ENCODE assay signal across 22 mouse cellular contexts in the genomic region with DNA sequence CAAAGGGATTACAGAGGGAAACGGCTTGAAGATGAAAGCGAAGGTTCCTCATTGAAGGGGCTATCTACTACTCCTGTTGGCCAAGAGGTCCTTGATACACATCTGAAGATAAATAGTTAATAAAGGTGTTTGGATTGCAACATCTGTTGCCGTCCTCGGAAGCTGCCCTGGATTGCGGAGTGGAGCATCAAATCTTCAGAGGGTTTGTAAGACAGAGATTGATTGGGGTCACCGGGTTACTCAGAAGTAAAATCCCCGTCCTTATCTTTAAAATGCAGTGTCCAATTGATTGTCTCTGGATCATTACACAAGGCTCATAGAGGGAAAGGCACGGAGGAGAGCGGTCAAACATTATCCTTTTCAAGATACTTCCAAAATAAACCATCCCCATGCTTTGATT.
A peak's percentile ranks its signal among the peaks of the same experiment; 100 is the strongest.
DNase-seq lines count a peak whose midpoint lies in the region; ATAC-seq lines count a peak whose summit lies in the region.
"Had no signal": no experiment of that assay in that cellular context is flagged by ENCODE, and none has a peak within 500 bp of the region (broad histone marks: within the 10 kb centered on the region; RNA-seq: fewer than 3 reads in every experiment).

No protein-coding gene starts in this region.

- peak; percentile 64 for DNase-seq in embryo, embryonic 10 days (ENCODE audit: low spot score)
- peak; percentile 61 for DNase-seq in embryo, embryonic 10.5 days (ENCODE audit: low spot score)
- DNase-seq in embryo, embryonic 9.5 days (ENCODE audit: extremely low spot score), result peak; percentile 51
- DNase-seq in left cerebral cortex, adult 11 months (ENCODE audit: low spot score), result no peak
- no peak for DNase-seq in midbrain, embryonic 10.5 days (ENCODE audit: low spot score)
- DNase-seq: adrenal gland, adult 2 months; adrenal gland, postnatal 10 days; adrenal gland, postnatal 25 days; cerebellum, adult 11 months; cerebellum, adult 18-20 months; cerebellum, adult 8-10 months; cerebellum, adult 9-11 months; cerebellum, postnatal 14 days; cerebellum, postnatal 36 days had no signal

- H3K9ac ChIP-seq in midbrain, embryonic 13.5 days (replicated peaks), result no peak overlapping the region
- H3K9ac ChIP-seq: embryonic facial prominence, embryonic 13.5 days; embryonic facial prominence, embryonic 15.5 days; forebrain, embryonic 12.5 days had no signal

- 44% methylated on average over 9 of the region's 9 CpGs for WGBS in midbrain, embryonic 13.5 days
- WGBS in midbrain, embryonic 10.5 days, result 45% methylated on average over 9 of the region's 9 CpGs

- H3K4me2 ChIP-seq in midbrain, embryonic 13.5 days (replicated peaks), result no peak overlapping the region
- H3K4me2 ChIP-seq: embryonic facial prominence, embryonic 13.5 days; embryonic facial prominence, embryonic 15.5 days; forebrain, embryonic 12.5 days had no signal

- no peaks in the 10 kb centered on the region for H3K9me3 ChIP-seq in midbrain, embryonic 13.5 days
- H3K9me3 ChIP-seq in midbrain, embryonic 10.5 days (replicated peaks), result no peaks in the 10 kb centered on the region
- H3K9me3 ChIP-seq: embryonic facial prominence, embryonic 13.5 days; embryonic facial prominence, embryonic 15.5 days; forebrain, embryonic 10.5 days; forebrain, embryonic 12.5 days had no signal

- H3K4me3 ChIP-seq in midbrain, embryonic 13.5 days (replicated peaks), result no peak overlapping the region
- no peak overlapping the region for H3K4me3 ChIP-seq in midbrain, embryonic 10.5 days
- H3K4me3 ChIP-seq: embryonic facial prominence, embryonic 13.5 days; embryonic facial prominence, embryonic 15.5 days; erythroblast, embryonic 14.5 days; forebrain, embryonic 10.5 days; forebrain, embryonic 12.5 days had no signal

- H3K4me1 ChIP-seq in midbrain, embryonic 13.5 days (replicated peaks), result no peaks in the 10 kb centered on the region
- H3K4me1 ChIP-seq in midbrain, embryonic 10.5 days, result peaks cover 22% of the 10 kb centered on the region
- H3K4me1 ChIP-seq: embryonic facial prominence, embryonic 13.5 days; embryonic facial prominence, embryonic 15.5 days had no signal

- no peak for ATAC-seq in midbrain, embryonic 13.5 days
- ATAC-seq: forebrain, embryonic 14.5 days; forebrain, embryonic 16.5 days had no signal

- H3K27me3 ChIP-seq in midbrain, embryonic 13.5 days, result peaks cover 23% of the 10 kb centered on the region; the same call in 1 of the 2 replicates
- peaks cover 83% of the 10 kb centered on the region for H3K27me3 ChIP-seq in midbrain, embryonic 10.5 days (ENCODE audit: low read depth, poor library complexity, severe bottlenecking)
- H3K27me3 ChIP-seq: embryonic facial prominence, embryonic 13.5 days; embryonic facial prominence, embryonic 15.5 days had no signal

- no peak overlapping the region for H3K27ac ChIP-seq in midbrain, embryonic 13.5 days
- no peak overlapping the region for H3K27ac ChIP-seq in midbrain, embryonic 10.5 days (replicated peaks)
- H3K27ac ChIP-seq: embryonic facial prominence, embryonic 13.5 days; embryonic facial prominence, embryonic 15.5 days; forebrain, embryonic 10.5 days; forebrain, embryonic 12.5 days had no signal

- H3K36me3 ChIP-seq in midbrain, embryonic 13.5 days, result no peaks in the 10 kb centered on the region
- H3K36me3 ChIP-seq in midbrain, embryonic 10.5 days, result no peaks in the 10 kb centered on the region
- H3K36me3 ChIP-seq: embryonic facial prominence, embryonic 13.5 days; embryonic facial prominence, embryonic 15.5 days; forebrain, embryonic 10.5 days; forebrain, embryonic 12.5 days had no signal

Comparison
In these comparisons a context has a peak if more than half of its experiments do, and no peak if none do; other contexts are left out.
1. DNase-seq: peak in embryo, embryonic 10 days (single experiment), embryo, embryonic 10.5 days (single experiment) and embryo, embryonic 9.5 days (single experiment); none in left cerebral cortex, adult 11 months (single experiment) and midbrain, embryonic 10.5 days (single experiment).